Mouse (Mus musculus): ENCODE data around the gene Sec24c. TPM values are rescaled to one million over a fixed set of nuclear protein-coding genes. Genes with fewer than 3 reads are reported as not detected.

The Sec24c gene
- polyA plus RNA-seq, 1 experiment = 85.1 TPM

DNA sequence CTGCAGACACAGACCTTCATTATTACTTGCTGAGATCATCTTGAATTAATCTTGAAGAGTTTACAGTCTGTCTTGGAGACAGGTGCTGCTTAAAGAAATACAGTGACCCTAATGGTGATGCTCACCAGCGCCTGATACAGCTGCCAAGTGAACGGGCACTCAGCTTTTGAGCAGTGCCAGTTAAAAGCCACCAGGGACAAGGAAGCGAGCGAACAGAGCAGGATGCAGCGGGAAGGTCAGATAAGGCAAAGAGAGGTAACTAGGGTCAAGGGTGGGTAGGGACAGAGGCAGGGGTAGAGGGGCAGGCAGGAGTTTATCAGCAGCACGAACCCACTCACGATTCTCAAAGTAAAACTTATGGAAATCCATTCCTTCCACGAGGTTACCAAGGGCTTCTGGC, 64.4 kb downstream of the Sec24c start:
- Histone ChIP-seq H3K27ac (ENCODE audit: insufficient read depth, low read length) (0 out of 2 replicates have a peak overlapping the region, but pooled peaks have one; percentile 15), H3K4me1 (ENCODE audit: control insufficient read depth, insufficient read depth, low read length) (peaks cover 4% of the 10 kb centered on the region; the same call in 1 of the 2 replicates), H3K4me3 (ENCODE audit: insufficient read depth, low read length) (no peak overlapping the region)
- TF ChIP-seq POLR2A (IDR thresholded peaks at IDR 0.05; ENCODE audit: low read depth, low read length) (no peak), CTCF (IDR thresholded peaks at IDR 0.05; ENCODE audit: borderline replicate concordance, insufficient read depth, low read length) (no peak)

DNA sequence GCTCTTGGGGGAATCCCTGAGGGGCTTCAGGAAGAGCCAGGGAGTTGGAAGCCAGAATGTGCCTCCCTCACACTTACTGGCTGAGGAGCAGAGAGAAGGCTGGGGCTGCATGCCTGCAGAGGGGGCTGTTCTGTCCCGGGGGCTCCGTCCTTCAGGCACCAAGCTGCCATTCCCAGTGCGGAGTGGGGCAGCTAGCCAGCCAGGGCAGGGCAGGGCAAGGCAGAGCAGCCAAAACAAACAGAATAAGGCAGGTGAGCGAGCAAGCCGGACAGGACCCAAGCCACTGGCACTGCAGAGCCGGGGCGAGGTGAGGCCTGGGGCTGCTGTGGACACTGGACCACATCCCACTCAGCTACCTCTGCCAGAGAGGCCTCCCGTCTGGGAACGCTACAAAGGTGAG, 67.2 kb downstream of the Sec24c start:
- TF ChIP-seq CTCF (IDR thresholded peaks at IDR 0.05; ENCODE audit: borderline replicate concordance, insufficient read depth, low read length) (no peak), POLR2A (IDR thresholded peaks at IDR 0.05; ENCODE audit: low read depth, low read length) (no peak)
- no peak overlapping the region for H3K4me3 ChIP-seq (ENCODE audit: insufficient read depth, low read length)
- H3K4me1 ChIP-seq (ENCODE audit: control insufficient read depth, insufficient read depth, low read length) = peaks cover 4% of the 10 kb centered on the region; the same call in 1 of the 2 replicates
- no peak overlapping the region for H3K27ac ChIP-seq (ENCODE audit: insufficient read depth, low read length)

DNA sequence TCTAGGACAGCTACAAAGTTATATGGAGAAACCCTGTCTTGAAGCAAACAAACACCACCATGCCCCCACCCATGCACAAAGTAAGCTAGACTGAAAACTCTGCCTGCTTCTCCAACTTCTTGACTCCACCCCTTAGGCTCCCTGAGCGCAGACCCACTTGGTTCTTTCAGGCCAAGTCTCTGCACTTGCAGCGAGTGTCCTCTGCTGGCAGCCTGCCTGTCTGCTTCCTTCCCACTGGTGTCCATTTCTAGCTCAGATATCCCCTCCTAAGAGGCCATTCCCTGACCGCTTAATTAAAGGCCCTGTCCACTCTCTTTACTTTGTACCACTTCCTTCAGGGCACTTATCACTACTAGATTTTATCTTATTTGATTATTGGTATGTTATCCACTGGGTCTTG, 69.5 kb downstream of the Sec24c start:
- no peaks in the 10 kb centered on the region for H3K4me1 ChIP-seq (ENCODE audit: control insufficient read depth, insufficient read depth, low read length)
- TF ChIP-seq CTCF (IDR thresholded peaks at IDR 0.05; ENCODE audit: borderline replicate concordance, insufficient read depth, low read length) (no peak), POLR2A (IDR thresholded peaks at IDR 0.05; ENCODE audit: low read depth, low read length) (no peak)

More for the DNA sequence above, 69.5 kb downstream of the Sec24c start:
- Histone ChIP-seq H3K27ac (ENCODE audit: insufficient read depth, low read length) (no peak overlapping the region), H3K4me3 (ENCODE audit: insufficient read depth, low read length) (no peak overlapping the region)

Other genes starting within 250 kb of the Sec24c start
- gene Cfap70, start 222.1 kb upstream of the Sec24c start, polyA plus RNA-seq (2011; ENCODE audit: insufficient read length, low read depth, missing spikeins) = 1.4 TPM in 1 of 2 replicates, not detected in the other
- 127 and 138 TPM in 2 replicates for gene Anxa7, start 194.2 kb upstream of the Sec24c start, polyA plus RNA-seq (2011; ENCODE audit: insufficient read length, low read depth, missing spikeins)
- 1.2 TPM in 2 replicates for gene Mss51, start 177.4 kb upstream of the Sec24c start, polyA plus RNA-seq (2011; ENCODE audit: insufficient read length, low read depth, missing spikeins)
- 80.3 and 93.9 TPM in 2 replicates for gene Ppp3cb, start 127.7 kb upstream of the Sec24c start, polyA plus RNA-seq (2011; ENCODE audit: insufficient read length, low read depth, missing spikeins)
- 7.1 and 8.4 TPM in 2 replicates for gene Usp54, start 33.2 kb upstream of the Sec24c start, polyA plus RNA-seq (2011; ENCODE audit: insufficient read length, low read depth, missing spikeins)
- gene Myoz1, start 17.8 kb upstream of the Sec24c start, polyA plus RNA-seq (2011; ENCODE audit: insufficient read length, low read depth, missing spikeins) = not detected in 2 replicates
- 0.33 TPM in 1 of 2 replicates, not detected in the other for gene Synpo2l, start 6.0 kb upstream of the Sec24c start, polyA plus RNA-seq (2011; ENCODE audit: insufficient read length, low read depth, missing spikeins)
- gene Fut11, start 20.7 kb downstream of the Sec24c start, polyA plus RNA-seq (2011; ENCODE audit: insufficient read length, low read depth, missing spikeins) = 14.5 and 24.4 TPM in 2 replicates
- gene Chchd1, start 28.7 kb downstream of the Sec24c start, polyA plus RNA-seq (2011; ENCODE audit: insufficient read length, low read depth, missing spikeins) = 99.8 and 109 TPM in 2 replicates
- gene Zswim8, start 33.2 kb downstream of the Sec24c start, polyA plus RNA-seq (2011; ENCODE audit: insufficient read length, low read depth, missing spikeins) = 125 and 130 TPM in 2 replicates
- gene Ndst2, start 60.3 kb downstream of the Sec24c start, polyA plus RNA-seq (2011; ENCODE audit: insufficient read length, low read depth, missing spikeins) = 27.3 and 32.0 TPM in 2 replicates
- gene Camk2g, start 119.8 kb downstream of the Sec24c start, polyA plus RNA-seq (2011; ENCODE audit: insufficient read length, low read depth, missing spikeins) = 105 and 138 TPM in 2 replicates
- 75.9 and 142 TPM in 2 replicates for gene Plau, start 162.4 kb downstream of the Sec24c start, polyA plus RNA-seq (2011; ENCODE audit: insufficient read length, low read depth, missing spikeins)